Mouse (Mus musculus): Measurements from ENCODE around the gene Vmn1r100.
"Not testable (repeated sequence)": the region's sequence is repeated elsewhere in the genome, so short reads cannot be mapped to it uniquely, and the experiment has no call there.

The Vmn1r100 gene

DNA sequence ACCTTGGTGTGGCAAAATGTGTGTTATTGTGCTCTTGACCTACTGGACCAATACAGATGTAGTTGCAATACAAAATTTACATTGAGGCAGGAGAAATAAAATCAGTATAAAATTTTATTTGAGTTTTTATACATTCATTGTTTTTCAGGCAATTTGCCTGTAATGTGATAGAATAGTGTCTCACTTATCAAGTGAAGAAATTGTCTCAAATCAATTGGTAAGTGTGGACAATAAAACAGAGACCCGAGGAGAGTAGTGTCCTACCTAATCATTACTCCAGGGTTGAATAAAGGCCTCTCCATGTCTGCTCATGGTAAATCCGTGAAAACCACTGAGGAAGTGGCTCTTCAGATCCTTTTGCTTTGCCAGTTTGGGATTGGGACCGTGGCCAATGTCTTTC lies at the start of gene Vmn1r100:
Vmn1r100 (plus strand) TSS at position 301 of the 400 bp plus-strand sequence.
- not testable (repeated sequence) for DNase-seq (ENCODE audit: low read depth, low spot score)

- DNase-seq (ENCODE audit: low read depth, low spot score), result not testable (repeated sequence)
Observed at GRCm38 (mm10) chr7:20375310-20375709, 42.4 kb upstream of the Vmn1r100 start, which contains the start of gene Gm5728. TSS of gene Gm5728 (minus strand) at chr7:20375410.

DNA sequence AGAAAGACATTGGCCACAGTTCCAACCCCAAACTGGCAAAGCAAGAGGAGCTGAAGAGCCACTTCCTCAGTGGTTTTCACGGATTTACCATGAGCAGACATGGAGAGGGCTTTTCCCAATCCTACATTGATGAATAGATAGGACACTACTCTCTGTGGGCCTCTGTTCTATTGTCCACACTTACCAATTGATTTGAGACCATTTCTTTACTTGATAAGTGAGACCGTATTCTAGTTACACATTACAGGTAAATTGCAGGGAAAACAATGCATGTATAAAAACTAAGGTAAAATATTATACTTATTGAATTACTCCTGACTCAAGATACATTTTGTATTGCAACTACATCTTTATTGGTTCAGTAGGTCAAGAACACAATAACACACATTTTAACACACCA lies 24.8 kb downstream of the Vmn1r100 start, which contains the start of gene Vmn1r101:
Vmn1r101 (minus strand) TSS at position 101 of the 400 bp plus-strand sequence.
- not testable (repeated sequence) for DNase-seq (ENCODE audit: low read depth, low spot score)

Measured in brain, embryonic 18.5 days (tissue).